Mouse (Mus musculus) limb, embryonic 11.5 days (tissue): ENCODE measurements around the gene Kcnmb2. TPM values are rescaled to one million over a fixed set of nuclear protein-coding genes. Genes with fewer than 3 reads are reported as not detected.

Source experiments
- ATAC-seq: fragments of 200-750 bp; cut with Nextera tagmentation; 2 replicates; pipeline ENCODE4 v1.8.0; 2017; ENCODE audit warnings: low read depth; ENCODE audit not compliant: insufficient number of reproducible peaks, low FRiP score, low TSS enrichment
- DNase-seq: peaks from one replicate; pipeline ENCODE4 v3.0.0-alpha.2; 2015; ENCODE audit warnings: low spot score
- H3K27ac ChIP-seq: fragments of 300-500 bp; sonication (generic); replicated peaks from 2 replicates; pipeline ENCODE4 v1.5.1; 2014; ENCODE audit warnings: low read depth, mild to moderate bottlenecking, low read length
- H3K27me3 ChIP-seq: fragments of 300-500 bp; sonication (generic); 2 replicates; pipeline ENCODE4 v1.6.1; 2014; ENCODE audit warnings: mild to moderate bottlenecking, low read length, mixed read lengths; ENCODE audit not compliant: control insufficient read depth, insufficient read depth
- H3K36me3 ChIP-seq: fragments of 300-500 bp; sonication (generic); 2 replicates; pipeline ENCODE4 v1.6.1; 2014; ENCODE audit warnings: mild to moderate bottlenecking, low read length, moderate library complexity, mixed read lengths; ENCODE audit not compliant: control insufficient read depth, insufficient read depth
- H3K4me1 ChIP-seq: fragments of 300-500 bp; sonication (generic); 2 replicates; pipeline ENCODE4 v1.6.1; 2014; ENCODE audit warnings: low read length, mixed read lengths; ENCODE audit not compliant: control insufficient read depth, insufficient read depth
- H3K4me2 ChIP-seq: fragments of 300-500 bp; sonication (generic); 2 replicates; pipeline ENCODE4 v1.6.1; 2014; ENCODE audit warnings: low read depth, mild to moderate bottlenecking, moderate library complexity; ENCODE audit not compliant: severe bottlenecking
- H3K4me3 ChIP-seq: fragments of 300-500 bp; sonication (generic); 2 replicates; pipeline ENCODE4 v1.5.1; 2014; ENCODE audit warnings: low read depth, low read length
- H3K9ac ChIP-seq: fragments of 300-500 bp; sonication (generic); 2 replicates; pipeline ENCODE4 v1.6.1; 2014; ENCODE audit warnings: mild to moderate bottlenecking, low read length
- H3K9me3 ChIP-seq: fragments of 300-500 bp; sonication (generic); 2 replicates; pipeline ENCODE4 v1.6.1; 2016; ENCODE audit warnings: low read length; ENCODE audit not compliant: control insufficient read depth
- WGBS: fragments of 180-500 bp; shearing (Covaris S2); extraction: QIAGEN DNeasy Blood & Tissue Kit; methylation state at CpG from one replicate; pipeline ENCODE4 v1.1.7; 2014; 5-methylcytosine and 5-hydroxymethylcytosine counted together
- polyA plus RNA-seq: library from polyadenylated mRNA; unstranded; fragments of >200 nt; fragmentation: Nextera tagmentation; extraction: Ambion mirVana; gene quantifications from 2 replicates; pipeline ENCODE4 v1.2.1, GENCODE M21; 2014

The Kcnmb2 gene
- polyA plus RNA-seq, 1 experiment from 2014 or later = not detected

- Histone ChIP-seq H3K27ac (no peak overlapping the region), H3K9ac (no peak overlapping the region), H3K4me3 (no peak overlapping the region), H3K4me1 (no peaks in the 10 kb centered on the region), H3K27me3 (no peaks in the 10 kb centered on the region), H3K36me3 (no peaks in the 10 kb centered on the region), H3K9me3 (no peaks in the 10 kb centered on the region), H3K4me2 (no peak overlapping the region)
- DNase-seq (no peak), ATAC-seq (no peak)
- WGBS = 86% methylated on average over 3 of the region's 3 CpGs
These were observed 161.0 kb downstream of the Kcnmb2 start for GRCm38 (mm10) chr3:32063312-32063711.

- H3K27me3 ChIP-seq = no peaks in the 10 kb centered on the region
- no peak overlapping the region for H3K27ac ChIP-seq
- H3K4me2 ChIP-seq = no peak overlapping the region
- H3K4me1 ChIP-seq = no peaks in the 10 kb centered on the region
- H3K4me3 ChIP-seq = no peak overlapping the region
- no peaks in the 10 kb centered on the region for H3K36me3 ChIP-seq
- H3K9ac ChIP-seq = no peak overlapping the region
- no peaks in the 10 kb centered on the region for H3K9me3 ChIP-seq
- WGBS = 54% methylated on average over 9 of the region's 9 CpGs
- ATAC-seq = no peak
- DNase-seq = no peak
These were observed 165.0 kb downstream of the Kcnmb2 start for GRCm38 (mm10) chr3:32067004-32067935.

- no peaks in the 10 kb centered on the region for H3K27me3 ChIP-seq
- no peak for DNase-seq
- WGBS = 73% methylated on average over 8 of the region's 8 CpGs
These were observed 171.6 kb downstream of the Kcnmb2 start for GRCm38 (mm10) chr3:32073881-32074280.

GRCm38 (mm10) chr3:32088762-32089161, 186.5 kb downstream of the Kcnmb2 start:
- Histone ChIP-seq H3K4me1 (no peaks in the 10 kb centered on the region), H3K27me3 (no peaks in the 10 kb centered on the region), H3K9ac (no peak overlapping the region), H3K4me3 (no peak overlapping the region), H3K27ac (no peak overlapping the region), H3K4me2 (no peak overlapping the region), H3K9me3 (no peaks in the 10 kb centered on the region), H3K36me3 (no peaks in the 10 kb centered on the region)
- 84% methylated on average over 1 of the region's 1 CpGs for WGBS
- no peak for DNase-seq
- no peak for ATAC-seq

More at GRCm38 (mm10) chr3:32073881-32074280, 171.6 kb downstream of the Kcnmb2 start:
- H3K36me3 ChIP-seq = no peaks in the 10 kb centered on the region
- H3K9ac ChIP-seq = no peak overlapping the region
- ATAC-seq = no peak
- H3K4me1 ChIP-seq = no peaks in the 10 kb centered on the region
- H3K4me3 ChIP-seq = no peak overlapping the region
- no peaks in the 10 kb centered on the region for H3K9me3 ChIP-seq
- H3K27ac ChIP-seq = no peak overlapping the region
- no peak overlapping the region for H3K4me2 ChIP-seq

- no peaks in the 10 kb centered on the region for H3K27me3 ChIP-seq
- no peaks in the 10 kb centered on the region for H3K36me3 ChIP-seq
- no peak overlapping the region for H3K4me3 ChIP-seq
- ATAC-seq (no peak), DNase-seq (no peak)
- no peaks in the 10 kb centered on the region for H3K4me1 ChIP-seq
- WGBS = 89% methylated on average over 10 of the region's 10 CpGs
- no peak overlapping the region for H3K27ac ChIP-seq
- no peaks in the 10 kb centered on the region for H3K9me3 ChIP-seq
- H3K9ac ChIP-seq = no peak overlapping the region
- no peak overlapping the region for H3K4me2 ChIP-seq
These were observed 199.1 kb downstream of the Kcnmb2 start for GRCm38 (mm10) chr3:32101391-32101790.

- no peak overlapping the region for H3K27ac ChIP-seq
- DNase-seq (no peak), ATAC-seq (no peak)
- H3K36me3 ChIP-seq = no peaks in the 10 kb centered on the region
- H3K4me2 ChIP-seq = no peak overlapping the region
- WGBS = 77% methylated on average over 5 of the region's 5 CpGs
- H3K27me3 ChIP-seq = no peaks in the 10 kb centered on the region
- no peaks in the 10 kb centered on the region for H3K4me1 ChIP-seq
- H3K9me3 ChIP-seq = no peaks in the 10 kb centered on the region
- H3K9ac ChIP-seq = no peak overlapping the region
- no peak overlapping the region for H3K4me3 ChIP-seq
These were observed 217.5 kb downstream of the Kcnmb2 start for GRCm38 (mm10) chr3:32119851-32120250.

GRCm38 (mm10) chr3:32121731-32122130, 219.4 kb downstream of the Kcnmb2 start:
- H3K9ac ChIP-seq = no peak overlapping the region
- H3K27me3 ChIP-seq = no peaks in the 10 kb centered on the region
- H3K4me3 ChIP-seq = no peak overlapping the region
- DNase-seq (no peak), ATAC-seq (no peak)
- H3K4me2 ChIP-seq = no peak overlapping the region
- 33% methylated on average over 3 of the region's 3 CpGs for WGBS
- no peak overlapping the region for H3K27ac ChIP-seq
- no peaks in the 10 kb centered on the region for H3K9me3 ChIP-seq
- no peaks in the 10 kb centered on the region for H3K36me3 ChIP-seq
- no peaks in the 10 kb centered on the region for H3K4me1 ChIP-seq

GRCm38 (mm10) chr3:32125431-32125830, 223.1 kb downstream of the Kcnmb2 start:
- no peak overlapping the region for H3K9ac ChIP-seq
- 33% methylated on average over 4 of the region's 4 CpGs for WGBS
- H3K4me2 ChIP-seq = no peak overlapping the region
- no peak for ATAC-seq
- no peak overlapping the region for H3K27ac ChIP-seq
- no peaks in the 10 kb centered on the region for H3K27me3 ChIP-seq
- no peak overlapping the region for H3K4me3 ChIP-seq
- no peaks in the 10 kb centered on the region for H3K4me1 ChIP-seq
- no peak for DNase-seq
- H3K36me3 ChIP-seq = no peaks in the 10 kb centered on the region
- H3K9me3 ChIP-seq = no peaks in the 10 kb centered on the region
